Mouse (Mus musculus) lung, postnatal 0 days (tissue): ENCODE measurements around the gene Slc4a8. TPM values are rescaled to one million over a fixed set of nuclear protein-coding genes. Genes with fewer than 3 reads are reported as not detected.

ENCODE experiments used
- ATAC-seq: fragments of 200-750 bp; cut with Nextera tagmentation; 2 replicates; pipeline ENCODE4 v1.8.0; 2017; ENCODE audit warnings: moderate library complexity
- DNase-seq: peaks from one replicate; pipeline ENCODE4 v3.0.0-alpha.2; 2016; ENCODE audit warnings: low spot score
- H3K27ac ChIP-seq: fragments of 300-500 bp; sonication (generic); 2 replicates; pipeline ENCODE4 v1.5.1; 2014; ENCODE audit warnings: antibody characterized with exemption, mild to moderate bottlenecking, low read length, mixed read lengths
- H3K27me3 ChIP-seq: fragments of 300-500 bp; sonication (generic); replicated peaks from 2 replicates; pipeline ENCODE4 v1.6.1; 2014; ENCODE audit warnings: low read length, mixed read lengths; ENCODE audit not compliant: insufficient read depth
- H3K36me3 ChIP-seq: fragments of 300-500 bp; sonication (generic); 2 replicates; pipeline ENCODE4 v1.6.1; 2014; ENCODE audit warnings: low read length, mixed read lengths; ENCODE audit not compliant: insufficient read depth
- H3K4me1 ChIP-seq: fragments of 300-500 bp; sonication (generic); 2 replicates; pipeline ENCODE4 v1.6.1; 2014; ENCODE audit warnings: antibody characterized with exemption, low read depth, low read length, mixed read lengths; ENCODE audit not compliant: insufficient read depth
- H3K4me2 ChIP-seq: fragments of 300-500 bp; sonication (generic); replicated peaks from 2 replicates; pipeline ENCODE4 v1.6.1; 2014; ENCODE audit warnings: low read depth, mild to moderate bottlenecking, low read length, moderate library complexity, mixed read lengths
- H3K4me3 ChIP-seq: fragments of 300-500 bp; sonication (generic); 2 replicates; pipeline ENCODE4 v1.5.1; 2014; ENCODE audit warnings: low read depth, low read length
- H3K9ac ChIP-seq: fragments of 300-500 bp; sonication (generic); replicated peaks from 2 replicates; pipeline ENCODE4 v1.6.1; 2014; ENCODE audit warnings: low read depth, mild to moderate bottlenecking
- H3K9me3 ChIP-seq: fragments of 300-500 bp; sonication (generic); 2 replicates; pipeline ENCODE4 v1.6.1; 2016; ENCODE audit warnings: low read length, mixed read lengths
- CTCF ChIP-seq: IDR thresholded peaks from 2 replicates; pipeline ENCODE4 v1.5.1; 2016; ENCODE audit warnings: antibody characterized with exemption, mild to moderate bottlenecking
- EP300 ChIP-seq: IDR thresholded peaks from 2 replicates; pipeline ENCODE4 v1.6.1; 2016; ENCODE audit warnings: antibody characterized with exemption, mild to moderate bottlenecking, control low read depth
- WGBS: fragments of 180-500 bp; shearing (Covaris S2); extraction: QIAGEN DNeasy Blood & Tissue Kit; methylation state at CpG from one replicate; pipeline ENCODE4 v1.1.7; 2014; 5-methylcytosine and 5-hydroxymethylcytosine counted together
- polyA plus RNA-seq: library from polyadenylated mRNA; unstranded; fragments of >200 nt; fragmentation: Nextera tagmentation; extraction: Ambion mirVana; gene quantifications from 2 replicates; pipeline ENCODE4 v1.2.1, GENCODE M21; 2015

The Slc4a8 gene
- polyA plus RNA-seq, 1 experiment from 2014 or later: 5.5 TPM

- Histone ChIP-seq H3K9ac (no peak overlapping the region), H3K27ac (no peak overlapping the region), H3K4me2 (no peak overlapping the region), H3K27me3 (peaks cover 6% of the 10 kb centered on the region; the same call in 1 of the 2 replicates), H3K4me3 (no peak overlapping the region), H3K4me1 (no peaks in the 10 kb centered on the region), H3K9me3 (no peaks in the 10 kb centered on the region), H3K36me3 (no peaks in the 10 kb centered on the region)
- TF ChIP-seq CTCF: no peak
- TF ChIP-seq EP300: no peak
- ATAC-seq (no peak), DNase-seq (no peak)
- WGBS: 87% methylated on average over 8 of the region's 9 CpGs
Observed at GRCm38 (mm10) chr15:100829775-100830174, 68.2 kb downstream of the Slc4a8 start.

- H3K27me3 ChIP-seq: no peaks in the 10 kb centered on the region
- TF ChIP-seq CTCF: peak; percentile 56
- no peak for TF ChIP-seq EP300
- H3K4me3 ChIP-seq: no peak overlapping the region
- ATAC-seq (no peak), DNase-seq (no peak)
- WGBS: 54% methylated on average over 6 of the region's 6 CpGs
- H3K36me3 ChIP-seq: no peaks in the 10 kb centered on the region
- H3K4me1 ChIP-seq: no peaks in the 10 kb centered on the region
- no peak overlapping the region for H3K9ac ChIP-seq
- no peaks in the 10 kb centered on the region for H3K9me3 ChIP-seq
- H3K4me2 ChIP-seq: no peak overlapping the region
- H3K27ac ChIP-seq: no peak overlapping the region
Observed at GRCm38 (mm10) chr15:100830682-100831081, 69.1 kb downstream of the Slc4a8 start.

GRCm38 (mm10) chr15:100832144-100832543 lies 70.6 kb downstream of the Slc4a8 start:
- H3K9me3 ChIP-seq: no peaks in the 10 kb centered on the region
- no peak for ATAC-seq
- H3K27ac ChIP-seq: no peak overlapping the region
- H3K4me1 ChIP-seq: no peaks in the 10 kb centered on the region
- 88% methylated on average over 8 of the region's 8 CpGs for WGBS
- no peaks in the 10 kb centered on the region for H3K36me3 ChIP-seq
- no peaks in the 10 kb centered on the region for H3K27me3 ChIP-seq
- DNase-seq: no peak
- H3K4me3 ChIP-seq: no peak overlapping the region
- no peak for TF ChIP-seq EP300
- TF ChIP-seq CTCF: no peak
- no peak overlapping the region for H3K9ac ChIP-seq
- no peak overlapping the region for H3K4me2 ChIP-seq

- Histone ChIP-seq H3K36me3 (no peaks in the 10 kb centered on the region), H3K27ac (no peak overlapping the region), H3K4me1 (no peaks in the 10 kb centered on the region), H3K9me3 (no peaks in the 10 kb centered on the region), H3K4me3 (no peak overlapping the region), H3K4me2 (no peak overlapping the region), H3K9ac (no peak overlapping the region), H3K27me3 (no peaks in the 10 kb centered on the region)
- WGBS: 23% methylated on average over 7 of the region's 7 CpGs
- DNase-seq (no peak), ATAC-seq (no peak)
- TF ChIP-seq CTCF (no peak), EP300 (no peak)
Observed at GRCm38 (mm10) chr15:100832784-100833183, 71.2 kb downstream of the Slc4a8 start.

- TF ChIP-seq CTCF: no peak
- TF ChIP-seq EP300: no peak
- Histone ChIP-seq H3K9me3 (no peaks in the 10 kb centered on the region), H3K4me3 (no peak overlapping the region), H3K27ac (no peak overlapping the region), H3K36me3 (no peaks in the 10 kb centered on the region), H3K4me1 (no peaks in the 10 kb centered on the region), H3K9ac (no peak overlapping the region), H3K4me2 (no peak overlapping the region), H3K27me3 (no peaks in the 10 kb centered on the region)
- no peak for ATAC-seq
- no peak for DNase-seq
- WGBS: 75% methylated on average over 8 of the region's 8 CpGs
Observed at GRCm38 (mm10) chr15:100836729-100837128, 75.2 kb downstream of the Slc4a8 start.

GRCm38 (mm10) chr15:100838607-100839207 lies 77.2 kb downstream of the Slc4a8 start:
- Histone ChIP-seq H3K4me1 (no peaks in the 10 kb centered on the region), H3K27ac (no peak overlapping the region), H3K9me3 (no peaks in the 10 kb centered on the region), H3K4me2 (no peak overlapping the region), H3K27me3 (no peaks in the 10 kb centered on the region), H3K36me3 (no peaks in the 10 kb centered on the region), H3K9ac (no peak overlapping the region), H3K4me3 (no peak overlapping the region)
- peak; percentile 78 for DNase-seq
- peak; percentile 54 for ATAC-seq
- TF ChIP-seq CTCF (peak; percentile 70), EP300 (no peak)
- 38% methylated on average over 12 of the region's 12 CpGs for WGBS

GRCm38 (mm10) chr15:100844336-100844735 lies 82.8 kb downstream of the Slc4a8 start:
- peak overlapping the region; percentile 49; the same call in 1 of the 2 replicates for H3K27ac ChIP-seq
- 59% methylated on average over 7 of the region's 7 CpGs for WGBS
- ATAC-seq (no peak), DNase-seq (no peak)
- no peaks in the 10 kb centered on the region for H3K9me3 ChIP-seq
- no peak overlapping the region for H3K9ac ChIP-seq
- no peak for TF ChIP-seq CTCF
- no peak for TF ChIP-seq EP300
- H3K4me1 ChIP-seq: no peaks in the 10 kb centered on the region
- no peaks in the 10 kb centered on the region for H3K36me3 ChIP-seq
- no peak overlapping the region for H3K4me3 ChIP-seq
- no peak overlapping the region for H3K4me2 ChIP-seq
- no peaks in the 10 kb centered on the region for H3K27me3 ChIP-seq
